Mouse (Mus musculus): ENCODE data around the gene Frs2. TPM values are rescaled to one million over a fixed set of nuclear protein-coding genes. Genes with fewer than 3 reads are reported as not detected.
A peak's percentile ranks its signal among the peaks of the same experiment; 100 is the strongest.

Frs2 gene
- total and polyA plus RNA-seq, 2 experiments from 2014 or later: 17.3 to 20.3 TPM

- TF ChIP-seq CTCF (IDR thresholded peaks at IDR 0.05): no peak
- WGBS: 90% methylated on average over 6 of the region's 6 CpGs
- Histone ChIP-seq H3K9me3 (ENCODE audit: low read length) (no peaks in the 10 kb centered on the region), H3K27ac (ENCODE audit: low read depth, low read length) (no peak overlapping the region), H3K27me3 (ENCODE audit: insufficient read depth, low read length) (no peaks in the 10 kb centered on the region), H3K9ac (replicated peaks; ENCODE audit: low read length, poor library complexity, severe bottlenecking) (no peak overlapping the region), H3K4me1 (ENCODE audit: insufficient read depth, low read length) (peaks cover 3% of the 10 kb centered on the region; the same call in 1 of the 2 replicates), H3K4me3 (ENCODE audit: low read depth, low read length) (no peak overlapping the region), H3K36me3 (ENCODE audit: insufficient read depth, low read length) (no peaks in the 10 kb centered on the region), H3K4me2 (ENCODE audit: low read depth, low read length, poor library complexity, severe bottlenecking) (no peak overlapping the region)
- ATAC-seq (ENCODE audit: low FRiP score) (no peak), DNase-seq (ENCODE audit: low spot score) (no peak)
Measured at GRCm38 (mm10) chr10:117096096-117096495, 52.2 kb downstream of the Frs2 start.

DNA sequence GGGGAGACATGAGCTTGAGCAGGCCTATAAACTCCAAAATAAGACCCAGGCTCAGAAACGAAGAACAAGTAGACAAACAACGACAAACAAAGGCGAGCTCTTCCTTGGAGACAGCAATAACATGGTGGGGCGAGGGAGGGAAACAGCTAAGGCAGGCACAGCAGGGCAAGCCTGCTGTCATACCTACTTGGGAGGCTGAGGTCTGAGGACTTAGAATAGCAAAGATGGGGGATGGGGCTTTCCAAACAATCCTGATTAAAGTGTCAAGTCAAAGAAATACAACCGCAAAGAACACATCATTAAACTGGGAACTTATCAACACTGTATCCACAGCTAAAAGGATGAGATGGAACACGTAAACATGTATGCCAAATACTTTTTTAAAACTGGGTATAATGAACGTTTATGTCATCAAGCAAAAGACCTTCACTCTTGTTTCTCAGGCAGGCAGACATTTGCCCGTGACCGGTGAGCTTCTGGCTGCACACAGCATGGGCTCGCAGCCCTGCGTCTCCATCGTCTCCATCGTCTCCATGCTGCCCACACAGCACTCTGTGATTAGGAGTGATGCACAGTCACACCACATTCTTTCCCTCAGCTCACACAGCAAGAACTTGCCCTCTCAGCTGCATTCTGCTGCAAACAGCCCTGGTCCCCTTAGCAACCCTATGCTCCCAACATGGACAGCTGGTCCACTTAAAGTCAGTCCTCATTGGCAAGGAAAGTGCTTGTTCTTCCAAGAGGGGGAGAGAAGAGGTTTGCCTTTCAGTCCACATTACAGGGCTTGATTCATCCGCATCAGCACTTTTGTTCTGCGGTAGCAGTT lies 53.6 kb downstream of the Frs2 start:
- peak overlapping the region; percentile 58 for H3K27ac ChIP-seq (ENCODE audit: low read depth, low read length)
- no peaks in the 10 kb centered on the region for H3K9me3 ChIP-seq (ENCODE audit: low read length)
- TF ChIP-seq CTCF (IDR thresholded peaks at IDR 0.05): no peak
- no peak overlapping the region for H3K4me2 ChIP-seq (ENCODE audit: low read depth, low read length, poor library complexity, severe bottlenecking)
- no peak overlapping the region for H3K9ac ChIP-seq (replicated peaks; ENCODE audit: low read length, poor library complexity, severe bottlenecking)
- 22% methylated on average over 15 of the region's 15 CpGs for WGBS
- H3K36me3 ChIP-seq (ENCODE audit: insufficient read depth, low read length): no peaks in the 10 kb centered on the region
- peak; percentile 94 for ATAC-seq (ENCODE audit: low FRiP score)
- H3K27me3 ChIP-seq (ENCODE audit: insufficient read depth, low read length): no peaks in the 10 kb centered on the region
- peaks cover 3% of the 10 kb centered on the region; the same call in 1 of the 2 replicates for H3K4me1 ChIP-seq (ENCODE audit: insufficient read depth, low read length)
- DNase-seq (ENCODE audit: low spot score): peak; percentile 93
- H3K4me3 ChIP-seq (ENCODE audit: low read depth, low read length): no peak overlapping the region

GRCm38 (mm10) chr10:117089628-117090027 lies 58.7 kb downstream of the Frs2 start:
- no peak overlapping the region for H3K27ac ChIP-seq (ENCODE audit: low read depth, low read length)
- H3K4me1 ChIP-seq (ENCODE audit: insufficient read depth, low read length): no peaks in the 10 kb centered on the region
- H3K36me3 ChIP-seq (ENCODE audit: insufficient read depth, low read length): peaks cover 2% of the 10 kb centered on the region; the same call in 1 of the 2 replicates
- no peak overlapping the region for H3K9ac ChIP-seq (replicated peaks; ENCODE audit: low read length, poor library complexity, severe bottlenecking)
- no peaks in the 10 kb centered on the region for H3K9me3 ChIP-seq (ENCODE audit: low read length)
- H3K4me2 ChIP-seq (ENCODE audit: low read depth, low read length, poor library complexity, severe bottlenecking): no peak overlapping the region
- no peak for TF ChIP-seq CTCF (IDR thresholded peaks at IDR 0.05)
- DNase-seq (ENCODE audit: low spot score) (no peak), ATAC-seq (ENCODE audit: low FRiP score) (no peak)
- WGBS: 78% methylated on average over 4 of the region's 4 CpGs
- H3K4me3 ChIP-seq (ENCODE audit: low read depth, low read length): no peak overlapping the region
- no peaks in the 10 kb centered on the region for H3K27me3 ChIP-seq (ENCODE audit: insufficient read depth, low read length)

DNA sequence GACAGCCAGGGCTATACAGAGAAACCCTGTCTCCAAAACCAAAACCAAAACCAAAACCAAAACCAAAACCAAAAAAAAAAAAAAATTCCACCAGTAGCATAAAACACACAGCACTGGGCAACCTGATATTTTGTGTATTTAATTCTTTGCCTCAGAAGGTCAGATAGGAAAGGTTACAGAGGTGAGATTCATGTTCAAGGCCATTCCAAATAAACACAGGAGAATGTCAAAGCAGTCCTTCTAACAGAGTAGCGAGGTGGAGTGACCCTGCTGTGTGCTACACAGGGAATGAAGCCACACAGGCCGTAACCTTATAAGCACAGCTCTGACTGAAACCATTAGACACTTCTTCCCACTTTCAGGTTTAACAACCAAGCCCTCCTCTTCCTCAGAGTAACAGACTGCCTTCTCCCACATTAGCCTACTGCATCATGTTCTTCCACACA lies 66.4 kb downstream of the Frs2 start:
- DNase-seq (ENCODE audit: low spot score) (no peak), ATAC-seq (ENCODE audit: low FRiP score) (no peak)
- H3K4me2 ChIP-seq (ENCODE audit: low read depth, low read length, poor library complexity, severe bottlenecking): no peak overlapping the region
- H3K9me3 ChIP-seq (ENCODE audit: low read length): no peaks in the 10 kb centered on the region
- H3K36me3 ChIP-seq (ENCODE audit: insufficient read depth, low read length): peaks cover 39% of the 10 kb centered on the region
- H3K27ac ChIP-seq (ENCODE audit: low read depth, low read length): no peak overlapping the region
- no peak overlapping the region for H3K9ac ChIP-seq (replicated peaks; ENCODE audit: low read length, poor library complexity, severe bottlenecking)
- whole genome bisulfite sequencing: 91% methylated on average over 2 of the region's 2 CpGs
- H3K4me3 ChIP-seq (ENCODE audit: low read depth, low read length): no peak overlapping the region
- no peaks in the 10 kb centered on the region for H3K4me1 ChIP-seq (ENCODE audit: insufficient read depth, low read length)
- TF ChIP-seq CTCF (IDR thresholded peaks at IDR 0.05): no peak
- no peaks in the 10 kb centered on the region for H3K27me3 ChIP-seq (ENCODE audit: insufficient read depth, low read length)

DNA sequence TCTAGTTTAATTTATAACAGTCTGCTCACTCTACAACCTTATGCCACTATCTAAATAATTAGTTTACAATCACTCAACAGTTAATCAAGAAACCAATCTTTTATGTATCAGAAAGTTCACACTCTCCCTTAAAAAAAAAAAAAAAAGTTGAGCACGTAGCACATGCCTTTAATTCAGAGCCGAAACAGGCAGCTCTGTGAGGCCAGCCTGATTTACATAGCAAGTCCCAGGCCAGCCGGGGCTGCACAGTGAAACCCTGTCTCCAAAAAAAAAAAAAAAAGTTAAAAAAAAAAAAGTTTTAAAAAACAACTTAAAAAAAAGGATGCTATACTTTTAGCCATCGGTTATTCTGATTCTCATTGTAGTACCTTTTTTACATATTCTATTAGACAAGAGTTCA lies 67.0 kb downstream of the Frs2 start:
- H3K4me3 ChIP-seq (ENCODE audit: low read depth, low read length): no peak overlapping the region
- no peaks in the 10 kb centered on the region for H3K9me3 ChIP-seq (ENCODE audit: low read length)
- peaks cover 45% of the 10 kb centered on the region for H3K36me3 ChIP-seq (ENCODE audit: insufficient read depth, low read length)
- H3K27ac ChIP-seq (ENCODE audit: low read depth, low read length): no peak overlapping the region
- H3K4me1 ChIP-seq (ENCODE audit: insufficient read depth, low read length): no peaks in the 10 kb centered on the region
- ATAC-seq (ENCODE audit: low FRiP score) (no peak), DNase-seq (ENCODE audit: low spot score) (no peak)
- 74% methylated on average over 4 of the region's 4 CpGs for WGBS
- no peak overlapping the region for H3K4me2 ChIP-seq (ENCODE audit: low read depth, low read length, poor library complexity, severe bottlenecking)
- H3K27me3 ChIP-seq (ENCODE audit: insufficient read depth, low read length): no peaks in the 10 kb centered on the region
- no peak for TF ChIP-seq CTCF (IDR thresholded peaks at IDR 0.05)
- H3K9ac ChIP-seq (replicated peaks; ENCODE audit: low read length, poor library complexity, severe bottlenecking): no peak overlapping the region

- H3K4me2 ChIP-seq (ENCODE audit: low read depth, low read length, poor library complexity, severe bottlenecking): no peak overlapping the region
- H3K4me1 ChIP-seq (ENCODE audit: insufficient read depth, low read length): no peaks in the 10 kb centered on the region
- peak; percentile 44 for DNase-seq (ENCODE audit: low spot score)
- H3K36me3 ChIP-seq (ENCODE audit: insufficient read depth, low read length): peaks cover 53% of the 10 kb centered on the region
- 0 out of 2 replicates have a peak, but pooled peaks have one; percentile 34 for ATAC-seq (ENCODE audit: low FRiP score)
- H3K27me3 ChIP-seq (ENCODE audit: insufficient read depth, low read length): no peaks in the 10 kb centered on the region
- WGBS: 78% methylated on average over 6 of the region's 6 CpGs
- H3K27ac ChIP-seq (ENCODE audit: low read depth, low read length): no peak overlapping the region
- H3K9me3 ChIP-seq (ENCODE audit: low read length): no peaks in the 10 kb centered on the region
- H3K4me3 ChIP-seq (ENCODE audit: low read depth, low read length): no peak overlapping the region
- no peak overlapping the region for H3K9ac ChIP-seq (replicated peaks; ENCODE audit: low read length, poor library complexity, severe bottlenecking)
- TF ChIP-seq CTCF (IDR thresholded peaks at IDR 0.05): peak; percentile 70
Measured at GRCm38 (mm10) chr10:117078284-117078683, 70.0 kb downstream of the Frs2 start.

All from midbrain, postnatal 0 days (tissue).